Mouse (Mus musculus): Measurements from ENCODE around the gene Ttf2. TPM values are rescaled to one million over a fixed set of nuclear protein-coding genes. Genes with fewer than 3 reads are reported as not detected.

Gene Ttf2
- 0.89 and 1.1 TPM in 2 replicates for polyA plus RNA-seq (2012; rRNA removed)

- Histone ChIP-seq H3K27me3 (ENCODE audit: control insufficient read depth, insufficient read depth, low read length) (no peaks in the 10 kb centered on the region), H3K4me1 (ENCODE audit: control insufficient read depth, insufficient read depth, insufficient read length, low read length) (0 out of 2 replicates have a peak, but pooled peaks cover 4% of the 10 kb centered on the region), H3K36me3 (ENCODE audit: control insufficient read depth, insufficient read depth, low read length) (no peaks in the 10 kb centered on the region), H3K27ac (ENCODE audit: insufficient read depth, low read depth, low read length) (no peak within 1 kb of the TSS), H3K4me3 (ENCODE audit: low read depth, low read length) (peak within 1 kb of the TSS; percentile 88)
- no peak for TF ChIP-seq CTCF (IDR thresholded peaks at IDR 0.05; ENCODE audit: extremely low read depth, insufficient read length, insufficient replicate concordance, low read depth, low read length)
- TF ChIP-seq POLR2A (IDR thresholded peaks at IDR 0.05; ENCODE audit: low read depth, low read length), result no peak
- under 1% methylated on average over 40 of the region's 40 CpGs for WGBS
These were observed at the start of gene Ttf2 for GRCm38 (mm10) chr3:100969176-100969917. Gene Ttf2 (minus strand): TSS chr3:100969663.

- Histone ChIP-seq H3K27me3 (ENCODE audit: control insufficient read depth, insufficient read depth, low read length) (no peaks in the 10 kb centered on the region), H3K27ac (ENCODE audit: insufficient read depth, low read depth, low read length) (peak overlapping the region; percentile 48; the same call in 1 of the 2 replicates), H3K4me1 (ENCODE audit: control insufficient read depth, insufficient read depth, insufficient read length, low read length) (peaks cover 11% of the 10 kb centered on the region; the same call in 1 of the 2 replicates), H3K4me3 (ENCODE audit: low read depth, low read length) (peak overlapping the region; percentile 22; the same call in 1 of the 2 replicates), H3K36me3 (ENCODE audit: control insufficient read depth, insufficient read depth, low read length) (no peaks in the 10 kb centered on the region)
- TF ChIP-seq POLR2A (IDR thresholded peaks at IDR 0.05; ENCODE audit: low read depth, low read length) (no peak), CTCF (IDR thresholded peaks at IDR 0.05; ENCODE audit: extremely low read depth, insufficient read length, insufficient replicate concordance, low read depth, low read length) (no peak)
- WGBS, result 30% methylated on average over 6 of the region's 6 CpGs
These were observed 49.0 kb upstream of the Ttf2 start for GRCm38 (mm10) chr3:101018494-101018893.

- no peak overlapping the region for H3K4me3 ChIP-seq (ENCODE audit: low read depth, low read length)
- no peaks in the 10 kb centered on the region for H3K36me3 ChIP-seq (ENCODE audit: control insufficient read depth, insufficient read depth, low read length)
- TF ChIP-seq CTCF (IDR thresholded peaks at IDR 0.05; ENCODE audit: extremely low read depth, insufficient read length, insufficient replicate concordance, low read depth, low read length) (no peak), POLR2A (IDR thresholded peaks at IDR 0.05; ENCODE audit: low read depth, low read length) (no peak)
- H3K27me3 ChIP-seq (ENCODE audit: control insufficient read depth, insufficient read depth, low read length), result no peaks in the 10 kb centered on the region
- 83% methylated on average over 7 of the region's 7 CpGs for WGBS
- no peak overlapping the region for H3K27ac ChIP-seq (ENCODE audit: insufficient read depth, low read depth, low read length)
- H3K4me1 ChIP-seq (ENCODE audit: control insufficient read depth, insufficient read depth, insufficient read length, low read length), result peaks cover 15% of the 10 kb centered on the region
These were observed 46.6 kb upstream of the Ttf2 start for GRCm38 (mm10) chr3:101016050-101016449.

- 75% methylated on average over 4 of the region's 4 CpGs for WGBS
- TF ChIP-seq POLR2A (IDR thresholded peaks at IDR 0.05; ENCODE audit: low read depth, low read length) (no peak), CTCF (IDR thresholded peaks at IDR 0.05; ENCODE audit: extremely low read depth, insufficient read length, insufficient replicate concordance, low read depth, low read length) (no peak)
- no peaks in the 10 kb centered on the region for H3K27me3 ChIP-seq (ENCODE audit: control insufficient read depth, insufficient read depth, low read length)
- no peaks in the 10 kb centered on the region for H3K36me3 ChIP-seq (ENCODE audit: control insufficient read depth, insufficient read depth, low read length)
- H3K4me3 ChIP-seq (ENCODE audit: low read depth, low read length), result no peak overlapping the region
- peaks cover 18% of the 10 kb centered on the region for H3K4me1 ChIP-seq (ENCODE audit: control insufficient read depth, insufficient read depth, insufficient read length, low read length)
- no peak overlapping the region for H3K27ac ChIP-seq (ENCODE audit: insufficient read depth, low read depth, low read length)
These were observed 45.8 kb upstream of the Ttf2 start for GRCm38 (mm10) chr3:101015254-101015653.

- Histone ChIP-seq H3K36me3 (ENCODE audit: control insufficient read depth, insufficient read depth, low read length) (no peaks in the 10 kb centered on the region), H3K4me3 (ENCODE audit: low read depth, low read length) (no peak overlapping the region), H3K27me3 (ENCODE audit: control insufficient read depth, insufficient read depth, low read length) (no peaks in the 10 kb centered on the region), H3K4me1 (ENCODE audit: control insufficient read depth, insufficient read depth, insufficient read length, low read length) (peaks cover 14% of the 10 kb centered on the region), H3K27ac (ENCODE audit: insufficient read depth, low read depth, low read length) (no peak overlapping the region)
- WGBS, result 87% methylated on average over 3 of the region's 3 CpGs
- TF ChIP-seq CTCF (IDR thresholded peaks at IDR 0.05; ENCODE audit: extremely low read depth, insufficient read length, insufficient replicate concordance, low read depth, low read length), result no peak
- no peak for TF ChIP-seq POLR2A (IDR thresholded peaks at IDR 0.05; ENCODE audit: low read depth, low read length)
These were observed 44.1 kb upstream of the Ttf2 start for GRCm38 (mm10) chr3:101013536-101013935.

GRCm38 (mm10) chr3:101013005-101013404, 43.5 kb upstream of the Ttf2 start:
- TF ChIP-seq CTCF (IDR thresholded peaks at IDR 0.05; ENCODE audit: extremely low read depth, insufficient read length, insufficient replicate concordance, low read depth, low read length), result no peak
- no peak for TF ChIP-seq POLR2A (IDR thresholded peaks at IDR 0.05; ENCODE audit: low read depth, low read length)
- peaks cover 13% of the 10 kb centered on the region for H3K4me1 ChIP-seq (ENCODE audit: control insufficient read depth, insufficient read depth, insufficient read length, low read length)
- no peak overlapping the region for H3K4me3 ChIP-seq (ENCODE audit: low read depth, low read length)
- no peaks in the 10 kb centered on the region for H3K36me3 ChIP-seq (ENCODE audit: control insufficient read depth, insufficient read depth, low read length)
- WGBS, result 91% methylated on average over 10 of the region's 10 CpGs
- no peak overlapping the region for H3K27ac ChIP-seq (ENCODE audit: insufficient read depth, low read depth, low read length)
- H3K27me3 ChIP-seq (ENCODE audit: control insufficient read depth, insufficient read depth, low read length), result no peaks in the 10 kb centered on the region

GRCm38 (mm10) chr3:101012597-101012996, 43.1 kb upstream of the Ttf2 start:
- H3K4me1 ChIP-seq (ENCODE audit: control insufficient read depth, insufficient read depth, insufficient read length, low read length), result peaks cover 13% of the 10 kb centered on the region
- TF ChIP-seq POLR2A (IDR thresholded peaks at IDR 0.05; ENCODE audit: low read depth, low read length) (no peak), CTCF (IDR thresholded peaks at IDR 0.05; ENCODE audit: extremely low read depth, insufficient read length, insufficient replicate concordance, low read depth, low read length) (no peak)
- H3K27ac ChIP-seq (ENCODE audit: insufficient read depth, low read depth, low read length), result peak overlapping the region; percentile 61; the same call in 1 of the 2 replicates
- H3K4me3 ChIP-seq (ENCODE audit: low read depth, low read length), result no peak overlapping the region
- H3K36me3 ChIP-seq (ENCODE audit: control insufficient read depth, insufficient read depth, low read length), result no peaks in the 10 kb centered on the region
- WGBS, result 92% methylated on average over 8 of the region's 8 CpGs
- H3K27me3 ChIP-seq (ENCODE audit: control insufficient read depth, insufficient read depth, low read length), result no peaks in the 10 kb centered on the region

Data from small intestine, adult 2 months (tissue).